Mouse (Mus musculus) CH12.LX (cell line): ENCODE results near the gene Cd180. TPM values are rescaled to one million over a fixed set of nuclear protein-coding genes. Genes with fewer than 3 reads are reported as not detected.

ENCODE experiments used
- DNase-seq: peaks from one replicate; pipeline ENCODE4 v3.0.0-alpha.2; 2013; ENCODE audit errors: extremely low read depth
- H3K27ac ChIP-seq: 2 replicates; pipeline ENCODE4 v1.5.1; 2012; ENCODE audit warnings: low read depth, mild to moderate bottlenecking, control low read depth, moderate library complexity; ENCODE audit not compliant: insufficient read depth
- H3K27me3 ChIP-seq: replicated peaks from 2 replicates; pipeline ENCODE3; 2012; ENCODE audit warnings: inconsistent platforms
- H3K36me3 ChIP-seq, 2 experiments: replicated peaks in 1 of 2; 2 replicates each; pipeline versions ENCODE3 to v1.6.1; 2012; ENCODE audit warnings: inconsistent platforms in 1 of 2, low read length in 1 of 2, mild to moderate bottlenecking in 1 of 2, mixed read lengths in 1 of 2, moderate library complexity in 1 of 2; ENCODE audit not compliant: control insufficient read depth in 1 of 2, insufficient read depth in 1 of 2
- H3K4me1 ChIP-seq, 2 experiments: 2 replicates each; pipeline ENCODE4 v1.6.1; 2012; ENCODE audit warnings: inconsistent platforms in 1 of 2, moderate library complexity in 1 of 2; ENCODE audit not compliant: insufficient read depth in 2 of 2, control insufficient read depth in 1 of 2
- H3K4me2 ChIP-seq: 2 replicates; pipeline ENCODE4 v1.6.1; 2012; ENCODE audit warnings: low read depth, mild to moderate bottlenecking, control low read depth; ENCODE audit not compliant: poor library complexity, insufficient read depth, severe bottlenecking
- H3K4me3 ChIP-seq, 3 experiments: fragments of 150-350 bp in 1 of 3; sonication (generic) in 1 of 3; replicated peaks in 1 of 3; 2 replicates each; pipeline versions ENCODE3 to v1.5.1; 2011 to 2012; ENCODE audit warnings: low read depth in 2 of 3, low read length in 2 of 3, mild to moderate bottlenecking in 2 of 3, moderate library complexity in 2 of 3, control low read depth in 1 of 3, improper control_type of control experiment in 1 of 3, inconsistent platforms in 1 of 3, mixed read lengths in 1 of 3; ENCODE audit not compliant: poor library complexity in 1 of 3
- H3K79me2 ChIP-seq: replicated peaks from 2 replicates; pipeline ENCODE4 v1.6.1; 2012; ENCODE audit warnings: mild to moderate bottlenecking, moderate library complexity; ENCODE audit not compliant: control insufficient read depth, poor library complexity, insufficient read depth, severe bottlenecking; ENCODE audit errors: extremely low read depth
- H3K9ac ChIP-seq: 2 replicates; pipeline ENCODE4 v1.6.1; 2012; ENCODE audit warnings: low read depth, mild to moderate bottlenecking, control low read depth, moderate library complexity; ENCODE audit not compliant: insufficient read depth
- H3K9me3 ChIP-seq: replicated peaks from 2 replicates; pipeline ENCODE3; 2012; ENCODE audit warnings: low read length, inconsistent platforms, mixed read lengths
- CHD1 ChIP-seq: IDR thresholded peaks from 2 replicates; pipeline ENCODE4 v1.6.1; 2012; ENCODE audit warnings: low read depth, low read length, improper control_type of control experiment, inconsistent platforms
- CHD2 ChIP-seq: IDR thresholded peaks from 2 replicates; pipeline ENCODE4 v1.6.1; 2011; ENCODE audit warnings: low read length, improper control_type of control experiment
- E2F4 ChIP-seq: IDR thresholded peaks from 2 replicates; pipeline ENCODE4 v1.6.1; 2011; ENCODE audit warnings: low read depth, low read length, improper control_type of control experiment; ENCODE audit not compliant: insufficient replicate concordance
- ELF1 ChIP-seq: IDR thresholded peaks from 2 replicates; pipeline ENCODE4 v1.6.1; 2014; ENCODE audit warnings: low read depth, mild to moderate bottlenecking, inconsistent platforms, low read length, improper control_type of control experiment
- EP300 ChIP-seq: IDR thresholded peaks from 2 replicates; pipeline ENCODE4 v1.6.1; 2011; ENCODE audit warnings: low read length, improper control_type of control experiment
- ETS1 ChIP-seq: conservative IDR thresholded peaks from 2 replicates; pipeline ENCODE4 v1.6.1; 2012; ENCODE audit warnings: low read depth, mild to moderate bottlenecking, inconsistent platforms, low read length, improper control_type of control experiment, moderate library complexity
- GABPA ChIP-seq: IDR thresholded peaks from 2 replicates; pipeline ENCODE4 v1.6.1; 2012; ENCODE audit warnings: low read depth, low read length, improper control_type of control experiment, inconsistent platforms; ENCODE audit not compliant: insufficient replicate concordance
- HCFC1 ChIP-seq: IDR thresholded peaks from 2 replicates; pipeline ENCODE4 v1.6.1; 2012; ENCODE audit warnings: low read depth, mild to moderate bottlenecking, inconsistent platforms, low read length, improper control_type of control experiment
- IRF4 ChIP-seq: IDR thresholded peaks from 2 replicates; pipeline ENCODE4 v1.6.1; 2014; ENCODE audit warnings: low read depth, mild to moderate bottlenecking, inconsistent platforms, low read length, improper control_type of control experiment
- KAT2A ChIP-seq: IDR thresholded peaks from 2 replicates; pipeline ENCODE4 v1.6.1; 2012; ENCODE audit warnings: low read length, improper control_type of control experiment, inconsistent platforms; ENCODE audit not compliant: insufficient replicate concordance
- MAX ChIP-seq: IDR thresholded peaks from 2 replicates; pipeline ENCODE4 v1.6.1; 2011; ENCODE audit warnings: low read length, improper control_type of control experiment
- MEF2A ChIP-seq: IDR thresholded peaks from 2 replicates; pipeline ENCODE4 v1.6.1; 2014; ENCODE audit warnings: low read depth, mild to moderate bottlenecking, inconsistent platforms, low read length, improper control_type of control experiment, borderline replicate concordance
- MXI1 ChIP-seq: IDR thresholded peaks from 2 replicates; pipeline ENCODE4 v1.6.1; 2011; ENCODE audit warnings: mild to moderate bottlenecking, low read depth, low read length, improper control_type of control experiment
- MYC ChIP-seq: IDR thresholded peaks from 2 replicates; pipeline ENCODE4 v1.6.1; 2011; ENCODE audit warnings: low read depth, mild to moderate bottlenecking, improper control_type of control experiment, low read length
- NRF1 ChIP-seq: IDR thresholded peaks from 2 replicates; pipeline ENCODE4 v1.6.1; 2014; ENCODE audit warnings: low read depth, mild to moderate bottlenecking, inconsistent platforms, low read length, improper control_type of control experiment, moderate library complexity
- RCOR1 ChIP-seq: conservative IDR thresholded peaks from 2 replicates; pipeline ENCODE4 v1.6.1; 2012; ENCODE audit warnings: low read depth, mild to moderate bottlenecking, inconsistent platforms, low read length, improper control_type of control experiment
- SIN3A ChIP-seq: IDR thresholded peaks from 2 replicates; pipeline ENCODE4 v1.6.1; 2012; ENCODE audit warnings: low read length, improper control_type of control experiment, inconsistent platforms
- TBP ChIP-seq: conservative IDR thresholded peaks from 2 replicates; pipeline ENCODE4 v1.6.1; 2011; ENCODE audit warnings: low read depth, low read length, improper control_type of control experiment
- UBTF ChIP-seq: IDR thresholded peaks from 2 replicates; pipeline ENCODE4 v1.6.1; 2012; ENCODE audit warnings: low read depth, mild to moderate bottlenecking, inconsistent platforms, low read length, improper control_type of control experiment, moderate library complexity
- USF1 ChIP-seq: IDR thresholded peaks from 2 replicates; pipeline ENCODE4 v1.6.1; 2014; ENCODE audit warnings: low read depth, mild to moderate bottlenecking, inconsistent platforms, low read length, improper control_type of control experiment
- ZKSCAN1 ChIP-seq: IDR thresholded peaks from 2 replicates; pipeline ENCODE4 v1.6.1; 2012; ENCODE audit warnings: low read depth, inconsistent platforms, low read length, improper control_type of control experiment, borderline replicate concordance
- ZMIZ1 ChIP-seq: IDR thresholded peaks from 2 replicates; pipeline ENCODE4 v1.6.1; 2012; ENCODE audit warnings: low read depth, mild to moderate bottlenecking, inconsistent platforms, low read length, improper control_type of control experiment
- ZNF384 ChIP-seq: IDR thresholded peaks from 2 replicates; pipeline ENCODE4 v1.6.1; 2012; ENCODE audit warnings: low read depth, low read length, improper control_type of control experiment, inconsistent platforms
- dilution Hi-C: fragments of 300-500 bp; cut with MboI; formaldehyde crosslinking; loops from 2 replicates; pipeline ENCODE4 v1.14.3; 2020; ENCODE audit warnings: low sequenced_read_pairs; ENCODE audit not compliant: extremely low pct_unique_long_range_greater_than_20kb, extremely low pct_ligation_motif_present
- in situ Hi-C: fragments of 300-500 bp; cut with MboI; formaldehyde crosslinking; loops from 3 replicates; pipeline ENCODE4 v1.14.3; 2019; ENCODE audit warnings: low sequenced_read_pairs, low pct_ligation_motif_present, low pct_unique_long_range_greater_than_20kb, mixed read lengths
- polyA plus RNA-seq: library from polyadenylated mRNA; unstranded; fragments of >175 nt; gene quantifications from 2 replicates; pipeline ENCODE4 v1.2.1, GENCODE M21; 2012; ENCODE audit warnings: low read depth; ENCODE audit not compliant: insufficient read length
- total RNA-seq, 2 experiments: library from RNA; depleted of rRNA; stranded (reverse); fragments of 300-350 nt in 1 of 2; fragments of >200 nt in 1 of 2; gene quantifications; 2 replicates each; pipeline ENCODE4 v1.2.3; 2012 to 2014

The Cd180 gene
- total and polyA plus RNA-seq, 3 experiments = 34.2 to 232 (median 40.4) TPM

DNA sequence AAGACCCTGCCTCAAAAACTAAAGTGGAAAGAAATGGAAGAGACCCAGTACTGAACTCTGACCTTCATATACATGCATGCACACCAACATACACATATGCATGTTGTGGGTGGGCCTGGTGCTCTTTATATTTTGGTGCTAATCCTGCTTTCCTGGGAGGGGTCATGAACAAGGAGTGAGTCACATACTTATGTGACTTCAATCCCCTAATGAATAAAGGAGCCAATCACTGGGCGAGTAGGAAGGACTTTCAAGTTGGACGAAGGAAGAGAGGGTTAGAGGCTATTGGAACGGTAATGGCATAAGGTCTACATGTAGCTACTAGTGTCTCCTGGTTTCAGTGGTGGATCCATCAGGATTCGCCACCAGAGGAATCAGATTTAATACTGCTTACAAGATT, 26.0 kb upstream of the Cd180 start:
- DNase-seq = no peak
- Histone ChIP-seq H3K9me3 (no peaks in the 10 kb centered on the region), H3K4me2 (no peak overlapping the region), H3K36me3 (no peaks in the 10 kb centered on the region), H3K4me3 (no peak overlapping the region), H3K79me2 (no peaks in the 10 kb centered on the region), H3K9ac (no peak overlapping the region), H3K4me1 (peaks cover 26 to 55% of the 10 kb centered on the region in 2 experiments), H3K27ac (no peak overlapping the region), H3K27me3 (no peaks in the 10 kb centered on the region)
- in situ Hi-C loops = loop anchor here (25.0 kb wide), 2 partner anchors 445 to 1155 kb away; no protein-coding TSS in a partner anchor
- no peak for TF ChIP-seq ETS1
- no peak for TF ChIP-seq ZKSCAN1
- TF ChIP-seq CHD1 = no peak
- TF ChIP-seq ZMIZ1 = no peak
- no peak for TF ChIP-seq HCFC1
- TF ChIP-seq CHD2 = no peak
- no peak for TF ChIP-seq MEF2A
- no peak for TF ChIP-seq IRF4
- TF ChIP-seq E2F4 = no peak
- no peak for TF ChIP-seq MXI1
- no peak for TF ChIP-seq MAX
- TF ChIP-seq ZNF384 = no peak
- no peak for TF ChIP-seq SIN3A
- no peak for TF ChIP-seq USF1
- no peak for TF ChIP-seq NRF1
- TF ChIP-seq KAT2A = no peak
- no peak for TF ChIP-seq UBTF
- no peak for TF ChIP-seq MYC
- TF ChIP-seq ELF1 = no peak
- TF ChIP-seq RCOR1 = no peak
- dilution Hi-C loops = no loop called here

DNA sequence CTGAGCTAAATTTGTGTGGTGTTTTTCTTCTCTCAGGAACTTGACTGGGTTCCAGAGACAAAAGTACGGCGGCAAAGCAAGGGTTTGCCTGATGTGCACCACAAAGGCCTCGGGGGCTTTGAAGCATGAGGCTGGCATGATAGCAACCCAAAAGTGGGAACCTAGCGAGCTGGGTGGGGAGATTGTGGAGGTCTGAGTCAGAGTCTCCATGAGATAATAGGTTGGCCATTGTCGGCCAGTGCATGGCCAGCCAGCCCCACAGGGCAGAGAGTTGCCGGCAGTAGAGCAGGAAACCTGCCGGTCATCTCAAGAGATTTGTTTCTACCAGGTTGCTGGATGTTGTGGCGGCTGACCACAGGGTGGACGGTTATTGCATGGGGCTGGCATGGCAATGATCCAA, 25.5 kb upstream of the Cd180 start:
- no peak overlapping the region for H3K9ac ChIP-seq
- no peak for DNase-seq

More for the DNA sequence above, 25.5 kb upstream of the Cd180 start:
- dilution Hi-C loops (no loop called here), in situ Hi-C loops (loop anchor here (25.0 kb wide), 2 partner anchors 444 to 1156 kb away; no protein-coding TSS in a partner anchor)
- H3K27ac ChIP-seq = no peak overlapping the region
- no peaks in the 10 kb centered on the region for H3K79me2 ChIP-seq
- H3K4me3 ChIP-seq = no peak overlapping the region
- no peaks in the 10 kb centered on the region for H3K36me3 ChIP-seq
- TF ChIP-seq TBP = peak; percentile 67; the same call in 1 of the 2 replicates
- no peak for TF ChIP-seq RCOR1
- TF ChIP-seq EP300 = no peak
- TF ChIP-seq GABPA = no peak
- TF ChIP-seq UBTF = 0 out of 2 replicates have a peak, but pooled peaks have one; percentile 63
- no peak for TF ChIP-seq CHD1
- no peaks in the 10 kb centered on the region for H3K27me3 ChIP-seq
- H3K4me1 ChIP-seq = peaks cover 26 to 55% of the 10 kb centered on the region in 2 experiments
- no peak overlapping the region for H3K4me2 ChIP-seq
- no peaks in the 10 kb centered on the region for H3K9me3 ChIP-seq
